Mouse (Mus musculus) ES-E14 (cell line): ENCODE measurements around the gene Mgat4a.

Source experiments
- HCFC1 ChIP-seq: IDR thresholded peaks from 2 replicates; pipeline ENCODE4 v1.6.1; 2012; ENCODE audit warnings: low read length, inconsistent platforms, borderline replicate concordance; ENCODE audit not compliant: insufficient read depth
- MAFK ChIP-seq: IDR thresholded peaks from 2 replicates; pipeline ENCODE4 v1.6.1; 2014; ENCODE audit warnings: mild to moderate bottlenecking, low read depth, low read length, inconsistent platforms; ENCODE audit not compliant: insufficient read depth
- ZC3H11A ChIP-seq: IDR thresholded peaks from 2 replicates; pipeline ENCODE4 v1.6.1; 2012; ENCODE audit warnings: low read depth, mild to moderate bottlenecking, inconsistent platforms, low read length, borderline replicate concordance
- ZNF384 ChIP-seq: IDR thresholded peaks from 2 replicates; pipeline ENCODE4 v1.6.1; 2012; ENCODE audit warnings: low read depth, low read length, inconsistent platforms

- TF ChIP-seq MAFK (no peak), HCFC1 (no peak), ZC3H11A (no peak), ZNF384 (no peak)
These were observed 19.5 kb upstream of the Mgat4a start for GRCm38 (mm10) chr1:37560356-37560755.
